Mouse (Mus musculus): ENCODE measurements around the gene Lhx4. TPM values are rescaled to one million over a fixed set of nuclear protein-coding genes. Genes with fewer than 3 reads are reported as not detected.

Gene Lhx4
- total and polyA plus RNA-seq, 3 experiments = not detected

- TF ChIP-seq EP300 (IDR thresholded peaks at IDR 0.05; ENCODE audit: low read depth in 1 of 2, low read length in 2 of 2) (peak in 1 of 2 experiments; percentile 38; a peak in 1 of 4 replicates), E2F4 (IDR thresholded peaks at IDR 0.05; ENCODE audit: borderline replicate concordance, low read depth, low read length) (no peak), CTCF (IDR thresholded peaks at IDR 0.05 in 2 of 3, conservative IDR thresholded peaks at IDR 0.05 in 1 of 3; ENCODE audit: control insufficient read depth in 1 of 3, insufficient read depth in 1 of 3, low read depth in 2 of 3, low read length in 3 of 3, poor library complexity in 1 of 3, severe bottlenecking in 1 of 3) (peak; percentile 42 to 73 (median 54); a peak in 5 of 6 replicates)
Observed at GRCm38 (mm10) chr1:155784343-155785205, 33.1 kb upstream of the Lhx4 start (continued).

- Histone ChIP-seq H3K36me3 (ENCODE audit: control insufficient read depth in 1 of 2, insufficient read depth in 2 of 2, low read length in 2 of 2) (peaks cover 0 to 8% of the 10 kb centered on the region in 2 experiments; a peak in 2 of 4 replicates), H3K79me2 (ENCODE audit: control insufficient read depth, insufficient read depth, low read length, poor library complexity) (no peaks in the 10 kb centered on the region), H3K9me3 (replicated peaks; ENCODE audit: insufficient read depth, low read length) (no peaks in the 10 kb centered on the region), H3K4me3 (ENCODE audit: control insufficient read depth in 1 of 2, insufficient read depth in 1 of 2, low read depth in 2 of 2, low read length in 2 of 2) (no peak overlapping the region), H3K9ac (ENCODE audit: control insufficient read depth, low read depth, low read length, poor library complexity, severe bottlenecking) (no peak overlapping the region), H3K27me3 (ENCODE audit: control insufficient read depth in 1 of 2, insufficient read depth in 2 of 2, low read length in 2 of 2) (no peaks in the 10 kb centered on the region), H3K4me1 (ENCODE audit: control insufficient read depth in 1 of 2, insufficient read depth in 2 of 2, low read length in 2 of 2) (peaks cover 0 to 11% of the 10 kb centered on the region in 2 experiments; a peak in 2 of 4 replicates), H3K27ac (ENCODE audit: control insufficient read depth, low read depth, low read length) (no peak overlapping the region)
- DNase-seq (ENCODE audit: low read depth, low spot score) = no peak
- no peak for TF ChIP-seq MAFK (IDR thresholded peaks at IDR 0.05; ENCODE audit: borderline replicate concordance, low read depth, low read length)
- TF ChIP-seq ZKSCAN1 (IDR thresholded peaks at IDR 0.05; ENCODE audit: low read depth, low read length) = no peak
- TF ChIP-seq RAD21 (IDR thresholded peaks at IDR 0.05; ENCODE audit: low read depth, low read length) = no peak
- no peak for TF ChIP-seq CHD1 (IDR thresholded peaks at IDR 0.05; ENCODE audit: low read depth, low read length)
- no peak for TF ChIP-seq BHLHE40 (IDR thresholded peaks at IDR 0.05; ENCODE audit: borderline replicate concordance, low read depth, low read length)
- no peak for TF ChIP-seq SMC3 (IDR thresholded peaks at IDR 0.05; ENCODE audit: low read depth, low read length)
- no peak for TF ChIP-seq EP300 (IDR thresholded peaks at IDR 0.05; ENCODE audit: low read depth in 1 of 2, low read length in 2 of 2)
- TF ChIP-seq SIN3A (IDR thresholded peaks at IDR 0.05; ENCODE audit: low read length) = no peak
- no peak for TF ChIP-seq JUND (IDR thresholded peaks at IDR 0.05; ENCODE audit: low read depth, low read length)
Observed at GRCm38 (mm10) chr1:155782382-155782781, 30.9 kb upstream of the Lhx4 start.

GRCm38 (mm10) chr1:155777641-155778625 is 26.4 kb upstream of the Lhx4 start:
- H3K36me3 ChIP-seq (ENCODE audit: control insufficient read depth in 1 of 2, insufficient read depth in 2 of 2, low read length in 2 of 2) = no peaks in the 10 kb centered on the region
- no peak overlapping the region for H3K27ac ChIP-seq (ENCODE audit: control insufficient read depth, low read depth, low read length)
- no peaks in the 10 kb centered on the region for H3K9me3 ChIP-seq (replicated peaks; ENCODE audit: insufficient read depth, low read length)
- TF ChIP-seq POLR2A (IDR thresholded peaks at IDR 0.05; ENCODE audit: control insufficient read depth in 1 of 2, insufficient read depth in 1 of 2, low read depth in 1 of 2, low read length in 2 of 2, poor library complexity in 1 of 2) = no peak
- no peak for TF ChIP-seq POLR2AphosphoS2 (IDR thresholded peaks at IDR 0.05; ENCODE audit: low read length)
- TF ChIP-seq KAT2A (conservative IDR thresholded peaks at IDR 0.05; ENCODE audit: low read depth, low read length) = no peak
- TF ChIP-seq SMC3 (IDR thresholded peaks at IDR 0.05; ENCODE audit: low read depth, low read length) = no peak
- no peak for TF ChIP-seq USF2 (IDR thresholded peaks at IDR 0.05; ENCODE audit: borderline replicate concordance in 1 of 2, insufficient read depth in 1 of 2, low read depth in 1 of 2, low read length in 2 of 2)
- no peak for TF ChIP-seq TAL1 (IDR thresholded peaks at IDR 0.05; ENCODE audit: low read length)
- TF ChIP-seq NRF1 (IDR thresholded peaks at IDR 0.05; ENCODE audit: insufficient read depth, low read depth, low read length, poor library complexity, severe bottlenecking) = no peak
- no peak for TF ChIP-seq CTCF (IDR thresholded peaks at IDR 0.05 in 2 of 3, conservative IDR thresholded peaks at IDR 0.05 in 1 of 3; ENCODE audit: control insufficient read depth in 1 of 3, insufficient read depth in 1 of 3, low read depth in 2 of 3, low read length in 3 of 3, poor library complexity in 1 of 3, severe bottlenecking in 1 of 3)
- no peak for TF ChIP-seq ZKSCAN1 (IDR thresholded peaks at IDR 0.05; ENCODE audit: low read depth, low read length)
- TF ChIP-seq UBTF (IDR thresholded peaks at IDR 0.05; ENCODE audit: borderline replicate concordance, insufficient read depth, low read depth, low read length) = no peak
- TF ChIP-seq GABPA (IDR thresholded peaks at IDR 0.05; ENCODE audit: low read depth, low read length) = no peak
- no peak for TF ChIP-seq ETS1 (IDR thresholded peaks at IDR 0.05; ENCODE audit: low read depth, low read length)
- TF ChIP-seq ZC3H11A (IDR thresholded peaks at IDR 0.05; ENCODE audit: low read depth, low read length) = no peak
- TF ChIP-seq JUND (IDR thresholded peaks at IDR 0.05; ENCODE audit: low read depth, low read length) = no peak
- TF ChIP-seq CHD2 (IDR thresholded peaks at IDR 0.05; ENCODE audit: low read length) = no peak
- TF ChIP-seq MXI1 (IDR thresholded peaks at IDR 0.05; ENCODE audit: low read depth, low read length) = no peak
- TF ChIP-seq RCOR1 (IDR thresholded peaks at IDR 0.05; ENCODE audit: low read depth, low read length) = no peak

More at GRCm38 (mm10) chr1:155777641-155778625, 26.4 kb upstream of the Lhx4 start:
- Histone ChIP-seq H3K4me3 (ENCODE audit: control insufficient read depth in 1 of 2, insufficient read depth in 1 of 2, low read depth in 2 of 2, low read length in 2 of 2) (no peak overlapping the region), H3K4me1 (ENCODE audit: control insufficient read depth in 1 of 2, insufficient read depth in 2 of 2, low read length in 2 of 2) (no peaks in the 10 kb centered on the region), H3K9ac (ENCODE audit: control insufficient read depth, low read depth, low read length, poor library complexity, severe bottlenecking) (no peak overlapping the region), H3K27me3 (ENCODE audit: control insufficient read depth in 1 of 2, insufficient read depth in 2 of 2, low read length in 2 of 2) (no peaks in the 10 kb centered on the region), H3K79me2 (ENCODE audit: control insufficient read depth, insufficient read depth, low read length, poor library complexity) (no peaks in the 10 kb centered on the region)
- DNase-seq (ENCODE audit: low read depth, low spot score) = no peak

Data from MEL (cell line).